Mouse (Mus musculus) small intestine, adult 2 months (tissue): ENCODE measurements at regions not wholly inside any gene's neighbourhood (a gene's known extent, or its start where the extent isn't known, plus 50 kb on each side); places are given as distances from the start of the nearest gene placed in this dataset.

ENCODE experiments used
- CTCF ChIP-seq: fragments of 200-500 bp; IDR thresholded peaks from 2 replicates; pipeline ENCODE4 v1.5.1; 2012; ENCODE audit warnings: low read depth, mild to moderate bottlenecking, control low read depth, inconsistent platforms, low read length, moderate library complexity, mixed read lengths; ENCODE audit not compliant: insufficient replicate concordance, insufficient read length; ENCODE audit errors: extremely low read depth
- POLR2A ChIP-seq: fragments of 200-500 bp; IDR thresholded peaks from 2 replicates; pipeline ENCODE4 v1.6.1; 2012; ENCODE audit warnings: low read depth, mild to moderate bottlenecking, control low read depth, inconsistent platforms, low read length, moderate library complexity

- TF ChIP-seq POLR2A, result no peak
- TF ChIP-seq CTCF, result no peak
These were observed 98.6 kb upstream of the Gypa start for GRCm38 (mm10) chr8:80395010-80395409.
